Mouse (Mus musculus): ENCODE results near the gene Slc25a17.

DNA sequence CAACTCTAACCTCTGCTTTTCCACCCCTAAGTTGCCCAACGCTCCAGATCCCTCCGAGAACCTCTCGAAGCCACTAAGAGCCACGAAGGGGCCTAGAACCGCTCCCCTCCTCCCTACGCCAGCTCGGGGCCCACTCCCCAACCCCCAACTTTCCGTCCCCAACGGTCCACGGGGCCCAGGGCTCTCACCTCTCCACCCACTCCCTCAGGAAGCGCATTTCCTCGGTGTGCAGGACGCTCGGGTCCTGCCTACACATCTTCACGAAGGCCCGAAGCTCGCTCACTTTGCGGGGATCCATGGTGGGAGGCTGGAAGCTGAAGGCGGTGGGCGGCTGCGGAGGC is 38.7 kb upstream of the Slc25a17 start:
- TF ChIP-seq POLR2A (IDR thresholded peaks at IDR 0.05; ENCODE audit: control insufficient read depth, low read depth, low read length) (no peak; the same call in 1 of the 2 replicates), CTCF (IDR thresholded peaks at IDR 0.05; ENCODE audit: control insufficient read depth, insufficient read depth, insufficient replicate concordance, low read depth, low read length) (no peak)
